Mouse (Mus musculus) CH12F3 (cell line): ENCODE measurements around the gene Psmg4.

Source experiments
- in situ Hi-C: fragments of 300-500 bp; cut with MboI; formaldehyde crosslinking; loops from 2 replicates; pipeline ENCODE4 v1.14.3; 2020; ENCODE audit warnings: low sequenced_read_pairs

Gene Psmg4

GRCm38 (mm10) chr13:34192414-34193191 is 29.8 kb downstream of the Psmg4 start:
- in situ Hi-C loops = loop anchor here (25.0 kb wide), 1 partner anchor 670 kb away; no protein-coding TSS in a partner anchor

GRCm38 (mm10) chr13:34193384-34193783 is 30.6 kb downstream of the Psmg4 start:
- in situ Hi-C loops = loop anchor here (25.0 kb wide), 1 partner anchor 669 kb away; no protein-coding TSS in a partner anchor

GRCm38 (mm10) chr13:34195676-34196075 is 32.9 kb downstream of the Psmg4 start:
- in situ Hi-C loops = loop anchor here (5.0 to 25.0 kb wide), 2 partner anchors 437 to 667 kb away; no protein-coding TSS in a partner anchor

- in situ Hi-C loops = no loop called here
These were observed 42.5 kb downstream of the Psmg4 start for GRCm38 (mm10) chr13:34205216-34205615.

- in situ Hi-C loops = no loop called here
These were observed 45.1 kb downstream of the Psmg4 start for GRCm38 (mm10) chr13:34207714-34208470.

GRCm38 (mm10) chr13:34211261-34211775 is 48.6 kb downstream of the Psmg4 start:
- in situ Hi-C loops = no loop called here

GRCm38 (mm10) chr13:34212735-34213212 is 50.0 kb downstream of the Psmg4 start:
- in situ Hi-C loops = no loop called here

- in situ Hi-C loops = no loop called here
These were observed 52.1 kb downstream of the Psmg4 start for GRCm38 (mm10) chr13:34214855-34215254.

GRCm38 (mm10) chr13:34218776-34219175 is 56.0 kb downstream of the Psmg4 start:
- in situ Hi-C loops = no loop called here

- in situ Hi-C loops = no loop called here
These were observed 57.0 kb downstream of the Psmg4 start for GRCm38 (mm10) chr13:34219728-34220127.

- in situ Hi-C loops = no loop called here
These were observed 60.2 kb downstream of the Psmg4 start for GRCm38 (mm10) chr13:34222985-34223384.

- in situ Hi-C loops = no loop called here
These were observed 64.2 kb downstream of the Psmg4 start for GRCm38 (mm10) chr13:34226940-34227339.
